Mouse (Mus musculus): ENCODE results near the gene Adcy9. TPM values are rescaled to one million over a fixed set of nuclear protein-coding genes. Genes with fewer than 3 reads are reported as not detected.
"Not testable (repeated sequence)": the region's sequence is repeated elsewhere in the genome, so short reads cannot be mapped to it uniquely, and the experiment has no call there.

The Adcy9 gene
- total RNA-seq, 2 experiments from 2014 or later = 22.3 to 22.7 TPM

- intact Hi-C loops (cut with DNase I; ENCODE audit: low total_unique reads) = loop anchor here (10.0 kb wide), 1 partner anchor 220 kb away; no protein-coding TSS in a partner anchor
- DNase-seq = peak; percentile 31
Measured at GRCm38 (mm10) chr16:4285257-4285656, 135.0 kb downstream of the Adcy9 start.

- no peak for DNase-seq
- intact Hi-C loops (cut with DNase I; ENCODE audit: low total_unique reads) = loop anchor here (10.0 kb wide), 1 partner anchor 219 kb away; no protein-coding TSS in a partner anchor
Measured at GRCm38 (mm10) chr16:4283267-4283851, 136.9 kb downstream of the Adcy9 start.

- DNase-seq = no peak
- intact Hi-C loops (cut with DNase I; ENCODE audit: low total_unique reads) = loop anchor here (10.0 kb wide), 1 partner anchor 217 kb away; no protein-coding TSS in a partner anchor
Measured at GRCm38 (mm10) chr16:4281470-4281869, 138.8 kb downstream of the Adcy9 start.

GRCm38 (mm10) chr16:4280949-4281348, 139.3 kb downstream of the Adcy9 start:
- DNase-seq = no peak
- intact Hi-C loops (cut with DNase I; ENCODE audit: low total_unique reads) = loop anchor here (10.0 kb wide), 1 partner anchor 216 kb away; no protein-coding TSS in a partner anchor

DNA sequence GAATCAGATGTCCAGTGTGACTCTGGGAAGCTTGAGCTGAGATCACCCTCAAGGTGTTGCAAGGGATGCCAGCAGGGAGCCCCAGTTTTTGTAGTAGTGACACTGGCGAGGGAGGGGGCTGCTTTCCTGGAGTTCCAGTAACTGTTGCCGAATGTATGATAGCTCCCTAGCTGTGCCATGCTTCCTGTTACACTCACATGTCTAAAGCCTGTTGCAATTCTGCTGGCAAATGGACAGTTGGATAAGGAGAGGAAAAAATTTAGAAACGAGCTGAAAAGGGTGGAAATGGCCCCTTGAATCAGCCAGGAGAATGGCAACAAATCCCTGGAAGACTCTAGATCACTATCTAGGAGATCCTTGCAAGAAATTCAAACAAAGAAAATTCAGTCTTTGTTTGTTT, 140.7 kb downstream of the Adcy9 start:
- intact Hi-C loops (cut with DNase I; ENCODE audit: low total_unique reads) = no loop called here
- DNase-seq = no peak

DNA sequence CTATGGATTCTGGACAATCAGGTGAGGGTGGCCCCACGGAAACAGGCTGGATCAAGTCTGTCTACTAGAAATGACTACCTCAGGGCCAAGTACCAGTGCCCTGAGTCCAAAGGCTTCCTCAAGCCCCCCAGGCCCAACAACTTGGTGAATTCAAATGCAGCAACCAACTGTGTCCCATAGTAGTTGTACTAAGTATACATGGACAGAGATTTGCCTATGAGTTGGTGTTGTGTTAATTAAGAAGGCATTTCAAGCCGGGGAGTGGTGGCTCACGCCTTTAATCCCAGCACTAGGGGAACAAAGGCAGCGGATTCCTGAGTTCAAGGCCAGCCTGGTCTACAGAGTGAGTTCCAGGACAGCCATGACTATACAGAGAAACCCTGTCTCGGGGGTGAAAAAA, 143.7 kb downstream of the Adcy9 start:
- intact Hi-C loops (cut with DNase I; ENCODE audit: low total_unique reads) = no loop called here
- no peak for DNase-seq

GRCm38 (mm10) chr16:4276151-4276550, 144.1 kb downstream of the Adcy9 start:
- intact Hi-C loops (cut with DNase I; ENCODE audit: low total_unique reads) = no loop called here
- no peak for DNase-seq

GRCm38 (mm10) chr16:4273702-4274476, 146.4 kb downstream of the Adcy9 start:
- peak; percentile 76 for DNase-seq
- intact Hi-C loops (cut with DNase I; ENCODE audit: low total_unique reads) = no loop called here

- DNase-seq = no peak
- intact Hi-C loops (cut with DNase I; ENCODE audit: low total_unique reads) = no loop called here
Measured at GRCm38 (mm10) chr16:4272254-4272653, 148.0 kb downstream of the Adcy9 start.

- DNase-seq = no peak
- intact Hi-C loops (cut with DNase I; ENCODE audit: low total_unique reads) = no loop called here
Measured at GRCm38 (mm10) chr16:4270911-4271310, 149.4 kb downstream of the Adcy9 start.

- intact Hi-C loops (cut with DNase I; ENCODE audit: low total_unique reads) = no loop called here
- DNase-seq = peak; percentile 89
Measured at GRCm38 (mm10) chr16:4267857-4268666, 152.2 kb downstream of the Adcy9 start.

GRCm38 (mm10) chr16:4267453-4267852, 152.8 kb downstream of the Adcy9 start:
- DNase-seq = no peak
- intact Hi-C loops (cut with DNase I; ENCODE audit: low total_unique reads) = no loop called here

DNA sequence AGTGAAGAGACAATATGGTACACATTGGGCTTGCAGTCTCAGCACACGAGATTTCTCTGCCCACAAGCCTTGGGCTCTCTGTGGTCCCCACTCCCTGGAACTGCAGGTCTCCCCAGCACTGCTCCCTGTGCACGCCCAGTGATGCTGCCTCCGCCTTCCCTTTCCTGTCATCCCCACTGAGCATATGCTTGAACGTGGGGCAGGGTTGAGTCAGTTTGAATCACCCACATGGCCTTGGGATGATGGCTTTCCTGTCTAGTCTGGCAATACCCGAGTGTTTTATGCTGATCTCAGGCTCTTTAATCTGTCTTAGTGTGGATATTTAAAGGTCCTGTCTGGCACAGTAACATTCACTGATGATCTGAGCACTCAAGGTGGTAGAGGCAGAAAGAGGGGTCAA, 154.9 kb downstream of the Adcy9 start:
- DNase-seq = no peak
- intact Hi-C loops (cut with DNase I; ENCODE audit: low total_unique reads) = no loop called here

GRCm38 (mm10) chr16:4263486-4263885, 156.8 kb downstream of the Adcy9 start:
- intact Hi-C loops (cut with DNase I; ENCODE audit: low total_unique reads) = no loop called here
- no peak for DNase-seq

DNA sequence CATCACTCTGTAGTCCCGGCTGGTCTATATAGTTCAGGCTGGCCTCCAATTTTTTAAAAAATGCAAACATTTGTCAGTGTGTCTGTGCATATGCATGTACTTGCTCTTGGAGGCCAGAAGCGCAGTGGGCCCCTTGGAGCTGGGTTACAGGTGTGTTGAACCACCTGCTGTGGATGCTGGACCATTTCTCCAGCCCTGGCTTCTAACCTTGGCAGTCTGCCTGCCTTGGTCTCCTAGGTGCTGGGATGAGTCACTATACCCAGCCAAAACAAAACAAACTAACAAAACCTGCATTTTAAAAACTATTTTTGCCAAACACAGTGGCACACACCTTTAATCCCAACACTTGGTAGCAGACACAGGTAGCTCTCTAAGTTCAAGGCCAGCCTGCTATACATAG, 162.8 kb downstream of the Adcy9 start:
- DNase-seq = no peak
- intact Hi-C loops (cut with DNase I; ENCODE audit: low total_unique reads) = no loop called here

- DNase-seq = no peak
- intact Hi-C loops (cut with DNase I; ENCODE audit: low total_unique reads) = no loop called here
Measured at GRCm38 (mm10) chr16:4248791-4249190, 171.5 kb downstream of the Adcy9 start.

DNA sequence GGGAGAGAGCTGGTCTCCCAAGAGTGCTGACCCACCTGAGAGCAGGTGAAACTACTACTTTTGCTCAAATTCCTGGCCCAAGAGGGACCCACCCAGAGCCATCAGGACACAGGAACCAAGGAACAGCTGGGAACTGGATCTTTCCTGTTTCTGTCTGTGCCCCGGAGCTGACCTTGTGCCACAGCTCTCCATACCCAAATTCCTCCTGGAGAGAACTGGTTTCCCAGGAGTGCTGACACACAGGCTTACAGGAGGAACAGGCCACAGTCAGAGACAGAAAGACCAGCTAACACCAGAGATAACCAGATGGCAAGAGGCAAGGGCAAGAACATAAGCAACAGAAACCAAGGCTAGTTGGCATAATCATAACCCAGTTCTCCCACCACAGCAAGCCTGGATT, 175.1 kb downstream of the Adcy9 start:
- intact Hi-C loops (cut with DNase I; ENCODE audit: low total_unique reads) = not testable (repeated sequence)

More for the DNA sequence above, 175.1 kb downstream of the Adcy9 start:
- not testable (repeated sequence) for DNase-seq

All from gastrocnemius, postnatal 14 days (tissue).